Mouse (Mus musculus) gastrocnemius, adult 2 months (tissue): ENCODE measurements around the gene Pqlc2. TPM values are rescaled to one million over a fixed set of nuclear protein-coding genes. Genes with fewer than 3 reads are reported as not detected.

Experiments used
- DNase-seq: peaks from one replicate; pipeline ENCODE4 v3.0.0; 2022
- H3K27ac ChIP-seq: fragments of 200-600 bp; 2 replicates; pipeline ENCODE4 v1.8.1; 2022; ENCODE audit warnings: mild to moderate bottlenecking
- H3K4me3 ChIP-seq: fragments of 200-600 bp; 2 replicates; pipeline ENCODE4 v1.8.1; 2022; ENCODE audit warnings: mild to moderate bottlenecking, moderate library complexity
- CTCF ChIP-seq: fragments of 200-600 bp; IDR thresholded peaks from 2 replicates; pipeline ENCODE4 v1.8.1; 2022; ENCODE audit warnings: antibody characterized with exemption, mild to moderate bottlenecking, moderate library complexity
- intact Hi-C: fragments of 180-260 bp; cut with DNase I; formaldehyde crosslinking; loops from one replicate; pipeline ENCODE4 v1.15.1; 2025
- total RNA-seq, 2 experiments: library from RNA; stranded (reverse); gene quantifications; 2 replicates each; pipeline ENCODE4 v1.2.3; 2021

Gene Pqlc2
- total RNA-seq, 2 experiments from 2014 or later = 4.9 to 7.2 TPM

- peak overlapping the region; percentile 80 for H3K27ac ChIP-seq
- intact Hi-C loops = no loop called here
- no peak overlapping the region for H3K4me3 ChIP-seq
- no peak for DNase-seq
- no peak for TF ChIP-seq CTCF
These were observed 37.4 kb downstream of the Pqlc2 start for GRCm38 (mm10) chr4:139272951-139273680.

GRCm38 (mm10) chr4:139271562-139271961 is 38.9 kb downstream of the Pqlc2 start:
- no peak for TF ChIP-seq CTCF
- intact Hi-C loops = no loop called here
- Histone ChIP-seq H3K4me3 (no peak overlapping the region), H3K27ac (peak overlapping the region; percentile 80)
- DNase-seq = no peak

- H3K4me3 ChIP-seq = no peak overlapping the region
- intact Hi-C loops = no loop called here
- no peak for DNase-seq
- peak overlapping the region; percentile 81; the same call in 1 of the 2 replicates for H3K27ac ChIP-seq
- no peak for TF ChIP-seq CTCF
These were observed 40.3 kb downstream of the Pqlc2 start for GRCm38 (mm10) chr4:139270168-139270567.

DNA sequence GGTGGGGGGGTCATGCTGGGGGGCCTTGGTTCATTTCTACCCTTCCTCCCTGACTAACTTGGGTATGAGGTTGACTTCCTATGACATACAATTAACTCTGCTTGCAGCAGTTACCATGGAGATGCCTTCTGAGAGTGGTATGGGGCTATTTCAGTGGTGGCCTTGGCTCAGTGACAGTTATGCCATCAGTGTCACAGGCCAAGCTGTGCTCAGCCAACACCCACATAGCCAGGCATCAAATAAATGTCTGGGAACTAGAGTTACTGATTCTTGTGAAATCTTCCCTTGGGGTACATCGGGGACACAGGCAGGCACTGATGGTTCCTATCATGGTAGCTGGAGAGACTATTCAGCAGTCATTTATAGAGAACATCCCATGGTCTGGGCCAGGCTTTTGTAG is 42.3 kb downstream of the Pqlc2 start:
- DNase-seq = peak; percentile 74
- no peak for TF ChIP-seq CTCF
- peak overlapping the region; percentile 81 for H3K27ac ChIP-seq
- no peak overlapping the region for H3K4me3 ChIP-seq
- intact Hi-C loops = no loop called here

GRCm38 (mm10) chr4:139267335-139267734 is 43.2 kb downstream of the Pqlc2 start:
- no peak for DNase-seq
- no peak overlapping the region for H3K4me3 ChIP-seq
- intact Hi-C loops = no loop called here
- peak overlapping the region; percentile 81 for H3K27ac ChIP-seq
- no peak for TF ChIP-seq CTCF

DNA sequence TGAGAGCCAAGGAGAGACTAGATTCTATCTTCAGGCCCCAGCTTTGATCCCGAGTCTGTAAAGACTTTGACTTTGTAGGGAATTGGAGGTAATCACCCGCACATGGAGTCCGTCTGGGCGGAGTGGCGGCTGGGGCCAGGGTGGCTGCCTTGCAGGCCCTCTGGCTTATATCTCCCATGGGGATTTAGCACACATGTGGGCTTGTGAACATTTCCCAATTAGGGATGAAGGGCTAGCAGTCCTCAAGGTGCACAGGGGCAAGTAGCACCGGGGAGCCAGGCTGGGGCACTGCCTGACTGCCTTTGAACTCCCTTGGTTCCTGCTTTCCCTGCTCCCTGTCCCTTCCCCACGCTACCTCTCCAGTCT is 44.0 kb downstream of the Pqlc2 start:
- TF ChIP-seq CTCF = no peak
- no peak for DNase-seq
- Histone ChIP-seq H3K4me3 (no peak overlapping the region), H3K27ac (peak overlapping the region; percentile 81)
- intact Hi-C loops = no loop called here

DNA sequence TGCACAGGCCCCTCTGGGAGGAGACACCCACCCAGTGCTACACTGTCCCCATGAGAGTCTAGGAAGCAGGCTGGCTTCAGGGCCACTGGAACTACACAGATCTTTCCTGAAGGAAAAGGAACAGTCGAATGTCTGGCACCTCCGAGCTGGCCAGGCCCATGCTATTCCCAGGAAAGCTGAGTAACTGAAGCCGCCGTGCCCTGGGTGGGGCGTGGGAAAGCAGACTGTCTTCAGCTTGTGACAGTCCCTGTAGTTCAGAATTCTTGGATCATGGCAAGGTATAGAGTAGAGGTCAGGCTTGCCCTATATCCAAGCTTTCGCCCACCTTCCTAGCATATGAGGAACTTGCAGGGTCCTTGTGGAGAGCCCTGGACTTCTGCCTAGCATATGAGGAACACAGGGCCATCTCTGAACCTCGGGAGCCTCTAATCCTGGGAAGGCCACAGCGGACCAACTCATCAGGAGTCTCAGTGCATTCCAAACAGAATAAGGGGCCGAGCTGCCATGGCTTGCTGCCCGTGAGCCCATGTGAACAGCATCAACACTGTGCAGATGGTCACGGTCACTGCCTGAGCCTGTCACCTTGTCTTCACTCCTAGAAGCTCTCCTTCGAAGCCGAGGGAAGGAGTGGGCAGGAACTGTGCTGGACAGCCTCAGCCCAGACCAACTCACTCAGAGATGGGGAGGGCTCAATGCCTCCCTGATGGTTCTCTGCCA is 44.6 kb downstream of the Pqlc2 start:
- Histone ChIP-seq H3K4me3 (no peak overlapping the region), H3K27ac (peak overlapping the region; percentile 81)
- TF ChIP-seq CTCF = no peak
- intact Hi-C loops = no loop called here
- no peak for DNase-seq

GRCm38 (mm10) chr4:139262981-139263380 is 47.5 kb downstream of the Pqlc2 start:
- no peak overlapping the region for H3K4me3 ChIP-seq
- no peak for TF ChIP-seq CTCF
- intact Hi-C loops = no loop called here
- peak; percentile 43 for DNase-seq
- H3K27ac ChIP-seq = 0 out of 2 replicates have a peak overlapping the region, but pooled peaks have one; percentile 43

GRCm38 (mm10) chr4:139259302-139259871 is 51.1 kb downstream of the Pqlc2 start:
- no peak for TF ChIP-seq CTCF
- Histone ChIP-seq H3K27ac (peak overlapping the region; percentile 90), H3K4me3 (no peak overlapping the region)
- no peak for DNase-seq
- intact Hi-C loops = no loop called here

GRCm38 (mm10) chr4:139258621-139259301 is 51.7 kb downstream of the Pqlc2 start:
- Histone ChIP-seq H3K27ac (peak overlapping the region; percentile 90), H3K4me3 (no peak overlapping the region)
- intact Hi-C loops = no loop called here
- no peak for TF ChIP-seq CTCF
- DNase-seq = no peak

DNA sequence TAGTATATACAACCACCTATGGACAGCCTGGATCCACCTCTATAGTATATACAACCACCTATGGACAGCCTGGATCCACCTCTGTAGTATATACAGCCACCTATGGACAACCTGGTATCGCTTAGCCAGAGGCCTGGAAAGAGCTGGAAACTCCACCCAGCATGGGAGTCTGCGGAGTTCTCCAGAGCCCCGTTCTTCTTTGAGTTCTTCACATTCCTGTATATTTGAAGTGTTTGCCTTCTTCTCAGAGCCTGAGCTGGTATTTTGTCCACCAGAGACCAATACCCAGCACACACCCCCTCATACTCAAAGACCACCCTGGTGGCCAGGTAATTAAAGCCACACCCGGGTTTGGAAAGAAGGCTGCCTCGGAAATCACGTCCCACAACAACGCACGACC is 53.8 kb downstream of the Pqlc2 start:
- no peak for TF ChIP-seq CTCF
- no peak for DNase-seq
- Histone ChIP-seq H3K27ac (peak overlapping the region; percentile 90), H3K4me3 (no peak overlapping the region)
- intact Hi-C loops = no loop called here

DNA sequence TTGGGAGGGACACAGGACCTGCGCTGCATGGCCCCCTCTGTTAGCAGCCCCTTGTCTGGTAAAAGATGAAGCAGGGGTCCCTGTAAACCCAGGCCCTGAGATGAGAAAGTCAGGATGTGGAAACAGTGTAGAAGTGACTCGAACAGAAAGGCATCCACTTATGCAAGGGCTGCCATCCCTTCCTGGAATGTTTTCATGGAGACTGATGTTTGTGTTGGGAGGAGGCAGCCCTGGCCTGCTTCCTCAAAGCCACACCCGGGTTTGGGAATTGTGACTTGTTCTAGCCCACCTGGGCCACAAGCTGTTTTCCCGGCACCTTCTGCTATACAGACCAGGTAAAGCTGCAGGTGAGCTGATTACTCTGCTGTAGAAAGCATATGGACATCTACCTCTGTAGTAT is 54.4 kb downstream of the Pqlc2 start:
- Histone ChIP-seq H3K27ac (peak overlapping the region; percentile 90), H3K4me3 (no peak overlapping the region)
- no peak for TF ChIP-seq CTCF
- no peak for DNase-seq
- intact Hi-C loops = no loop called here

DNA sequence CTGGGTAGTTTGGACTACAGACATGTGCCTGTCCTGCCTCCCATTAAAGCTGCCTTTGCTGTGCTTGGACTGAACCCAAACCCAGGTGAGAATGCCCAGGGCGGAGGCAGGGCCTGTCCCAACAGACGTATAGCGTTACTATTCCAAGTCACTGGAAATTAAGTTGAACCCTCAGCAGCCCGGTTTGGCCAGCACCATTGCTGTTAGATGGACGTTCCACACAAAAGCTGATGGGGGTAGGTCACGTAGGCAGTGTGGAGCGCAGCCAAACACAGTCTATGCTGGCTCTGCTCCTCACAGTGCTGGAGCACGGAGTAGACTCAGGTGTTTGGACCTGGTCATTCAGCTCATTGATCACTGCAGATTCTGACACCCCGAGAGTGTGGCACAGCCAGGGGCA is 57.3 kb downstream of the Pqlc2 start:
- Histone ChIP-seq H3K4me3 (no peak overlapping the region), H3K27ac (peak overlapping the region; percentile 90)
- TF ChIP-seq CTCF = no peak
- DNase-seq = no peak
- intact Hi-C loops = loop anchor here (2.0 to 5.0 kb wide), 2 partner anchors 41 to 166 kb away; no protein-coding TSS in a partner anchor
